Mouse (Mus musculus): ENCODE results near the gene Gm33543. TPM values are rescaled to one million over a fixed set of nuclear protein-coding genes. Genes with fewer than 3 reads are reported as not detected.

Gene Gm33543
- polyA plus RNA-seq, 1 experiment = not detected

DNA sequence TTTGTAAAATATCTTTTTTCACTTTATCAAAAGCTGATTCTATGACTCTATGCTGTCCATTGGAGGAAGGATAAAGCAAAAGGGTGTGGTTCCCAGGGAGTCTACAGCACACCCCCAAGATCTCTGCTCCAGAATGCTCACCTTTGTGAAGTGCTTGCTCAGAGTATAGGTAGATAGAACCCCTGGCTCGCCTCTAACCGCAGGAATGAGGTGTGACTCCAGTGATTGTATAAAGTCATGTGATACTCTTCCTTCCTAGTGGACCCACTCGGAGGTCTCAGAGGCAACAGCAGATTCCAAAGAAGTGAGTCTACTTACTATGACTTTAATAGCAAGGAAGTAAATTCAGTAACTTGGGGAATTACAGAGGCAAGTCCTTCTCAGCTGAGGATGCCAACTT lies 19.9 kb upstream of the Gm33543 start:
- Histone ChIP-seq H3K4me1 (ENCODE audit: control insufficient read depth, insufficient read depth, low read length) (peaks cover 4% of the 10 kb centered on the region), H3K27me3 (ENCODE audit: control insufficient read depth, insufficient read depth, low read length, poor library complexity, severe bottlenecking) (no peaks in the 10 kb centered on the region), H3K4me3 (ENCODE audit: low read depth, low read length) (no peak overlapping the region), H3K27ac (ENCODE audit: insufficient read depth, low read length) (peak overlapping the region; percentile 64), H3K36me3 (ENCODE audit: control insufficient read depth, insufficient read depth, low read length, poor library complexity, severe bottlenecking) (no peaks in the 10 kb centered on the region), H3K9me3 (replicated peaks; ENCODE audit: control insufficient read depth, insufficient read depth, low read length, poor library complexity, severe bottlenecking) (no peaks in the 10 kb centered on the region), H3K9ac (ENCODE audit: low read depth, poor library complexity, severe bottlenecking) (no peak overlapping the region)
- no peak for TF ChIP-seq CTCF (IDR thresholded peaks at IDR 0.05; ENCODE audit: low read depth, low read length)
- TF ChIP-seq POLR2A (IDR thresholded peaks at IDR 0.05; ENCODE audit: insufficient read depth, low read length) = no peak

DNA sequence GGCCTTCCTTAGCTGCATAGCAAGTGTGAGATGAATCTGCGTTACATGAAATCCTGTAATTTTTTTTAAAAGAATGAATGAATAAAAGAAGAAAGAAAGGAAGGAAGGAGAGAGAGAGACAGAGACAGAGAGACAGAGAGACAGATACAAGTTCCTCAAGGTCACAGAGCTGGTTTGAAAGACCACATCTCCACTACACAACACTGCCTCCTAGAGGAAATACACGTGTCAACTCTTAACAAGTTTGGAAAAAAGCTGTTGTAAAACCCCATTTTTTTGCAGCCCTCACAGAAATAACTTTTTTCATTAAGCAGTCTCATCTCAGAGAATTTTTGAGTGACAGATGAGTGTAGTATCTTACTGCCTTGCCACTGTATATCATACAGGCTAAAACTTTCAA lies 15.4 kb upstream of the Gm33543 start:
- no peak overlapping the region for H3K27ac ChIP-seq (ENCODE audit: insufficient read depth, low read length)
- H3K4me3 ChIP-seq (ENCODE audit: low read depth, low read length) = no peak overlapping the region
- H3K9ac ChIP-seq (ENCODE audit: low read depth, poor library complexity, severe bottlenecking) = no peak overlapping the region

GRCm38 (mm10) chr10:95855411-95855810 lies 12.7 kb upstream of the Gm33543 start:
- Histone ChIP-seq H3K4me1 (ENCODE audit: control insufficient read depth, insufficient read depth, low read length) (peaks cover 2% of the 10 kb centered on the region), H3K9ac (ENCODE audit: low read depth, poor library complexity, severe bottlenecking) (no peak overlapping the region), H3K27ac (ENCODE audit: insufficient read depth, low read length) (no peak overlapping the region), H3K9me3 (replicated peaks; ENCODE audit: control insufficient read depth, insufficient read depth, low read length, poor library complexity, severe bottlenecking) (no peaks in the 10 kb centered on the region), H3K36me3 (ENCODE audit: control insufficient read depth, insufficient read depth, low read length, poor library complexity, severe bottlenecking) (no peaks in the 10 kb centered on the region), H3K4me3 (ENCODE audit: low read depth, low read length) (no peak overlapping the region), H3K27me3 (ENCODE audit: control insufficient read depth, insufficient read depth, low read length, poor library complexity, severe bottlenecking) (no peaks in the 10 kb centered on the region)
- TF ChIP-seq CTCF (IDR thresholded peaks at IDR 0.05; ENCODE audit: low read depth, low read length) (no peak), EP300 (IDR thresholded peaks at IDR 0.05; ENCODE audit: insufficient read depth, low read depth, low read length) (no peak), POLR2A (IDR thresholded peaks at IDR 0.05; ENCODE audit: insufficient read depth, low read length) (no peak)

More for the DNA sequence above, 15.4 kb upstream of the Gm33543 start:
- Histone ChIP-seq H3K27me3 (ENCODE audit: control insufficient read depth, insufficient read depth, low read length, poor library complexity, severe bottlenecking) (no peaks in the 10 kb centered on the region), H3K4me1 (ENCODE audit: control insufficient read depth, insufficient read depth, low read length) (peaks cover 6% of the 10 kb centered on the region), H3K9me3 (replicated peaks; ENCODE audit: control insufficient read depth, insufficient read depth, low read length, poor library complexity, severe bottlenecking) (no peaks in the 10 kb centered on the region), H3K36me3 (ENCODE audit: control insufficient read depth, insufficient read depth, low read length, poor library complexity, severe bottlenecking) (no peaks in the 10 kb centered on the region)
- no peak for TF ChIP-seq EP300 (IDR thresholded peaks at IDR 0.05; ENCODE audit: insufficient read depth, low read depth, low read length)
- TF ChIP-seq CTCF (IDR thresholded peaks at IDR 0.05; ENCODE audit: low read depth, low read length) = peak; percentile 12

DNA sequence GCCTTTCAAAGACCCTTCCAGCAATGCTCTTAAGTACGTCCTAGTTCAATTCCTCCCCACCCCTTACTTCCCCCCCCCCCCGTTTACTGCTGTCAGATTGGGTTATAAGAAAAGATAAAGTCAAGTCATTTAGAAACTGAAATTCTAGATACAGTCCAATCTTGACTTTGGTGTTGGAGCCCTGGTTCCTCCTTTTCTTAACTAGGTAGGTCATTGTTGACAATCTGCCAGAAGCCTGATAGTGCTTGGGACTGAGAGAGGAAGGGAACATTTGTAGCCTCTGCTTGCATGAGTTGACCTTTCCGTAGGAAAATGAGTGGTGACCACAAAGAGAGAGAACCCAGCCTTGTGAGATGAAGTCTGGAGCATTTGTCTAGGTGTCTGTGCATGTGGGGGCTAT lies 7.8 kb upstream of the Gm33543 start:
- Histone ChIP-seq H3K36me3 (ENCODE audit: control insufficient read depth, insufficient read depth, low read length, poor library complexity, severe bottlenecking) (no peaks in the 10 kb centered on the region), H3K27me3 (ENCODE audit: control insufficient read depth, insufficient read depth, low read length, poor library complexity, severe bottlenecking) (no peaks in the 10 kb centered on the region), H3K27ac (ENCODE audit: insufficient read depth, low read length) (no peak overlapping the region), H3K9me3 (replicated peaks; ENCODE audit: control insufficient read depth, insufficient read depth, low read length, poor library complexity, severe bottlenecking) (no peaks in the 10 kb centered on the region), H3K9ac (ENCODE audit: low read depth, poor library complexity, severe bottlenecking) (no peak overlapping the region), H3K4me1 (ENCODE audit: control insufficient read depth, insufficient read depth, low read length) (peaks cover 2% of the 10 kb centered on the region), H3K4me3 (ENCODE audit: low read depth, low read length) (no peak overlapping the region)
- no peak for TF ChIP-seq POLR2A (IDR thresholded peaks at IDR 0.05; ENCODE audit: insufficient read depth, low read length)
- TF ChIP-seq EP300 (IDR thresholded peaks at IDR 0.05; ENCODE audit: insufficient read depth, low read depth, low read length) = no peak
- no peak for TF ChIP-seq CTCF (IDR thresholded peaks at IDR 0.05; ENCODE audit: low read depth, low read length)

GRCm38 (mm10) chr10:95846739-95847138 lies 4.0 kb upstream of the Gm33543 start:
- Histone ChIP-seq H3K36me3 (ENCODE audit: control insufficient read depth, insufficient read depth, low read length, poor library complexity, severe bottlenecking) (no peaks in the 10 kb centered on the region), H3K9ac (ENCODE audit: low read depth, poor library complexity, severe bottlenecking) (no peak overlapping the region), H3K27me3 (ENCODE audit: control insufficient read depth, insufficient read depth, low read length, poor library complexity, severe bottlenecking) (no peaks in the 10 kb centered on the region), H3K27ac (ENCODE audit: insufficient read depth, low read length) (no peak overlapping the region), H3K4me1 (ENCODE audit: control insufficient read depth, insufficient read depth, low read length) (no peaks in the 10 kb centered on the region), H3K9me3 (replicated peaks; ENCODE audit: control insufficient read depth, insufficient read depth, low read length, poor library complexity, severe bottlenecking) (no peaks in the 10 kb centered on the region), H3K4me3 (ENCODE audit: low read depth, low read length) (no peak overlapping the region)
- no peak for TF ChIP-seq CTCF (IDR thresholded peaks at IDR 0.05; ENCODE audit: low read depth, low read length)
- TF ChIP-seq POLR2A (IDR thresholded peaks at IDR 0.05; ENCODE audit: insufficient read depth, low read length) = no peak
- TF ChIP-seq EP300 (IDR thresholded peaks at IDR 0.05; ENCODE audit: insufficient read depth, low read depth, low read length) = no peak

GRCm38 (mm10) chr10:95846281-95846680 lies 3.6 kb upstream of the Gm33543 start:
- H3K4me1 ChIP-seq (ENCODE audit: control insufficient read depth, insufficient read depth, low read length) = no peaks in the 10 kb centered on the region
- H3K36me3 ChIP-seq (ENCODE audit: control insufficient read depth, insufficient read depth, low read length, poor library complexity, severe bottlenecking) = no peaks in the 10 kb centered on the region
- no peak for TF ChIP-seq CTCF (IDR thresholded peaks at IDR 0.05; ENCODE audit: low read depth, low read length)
- no peak for TF ChIP-seq POLR2A (IDR thresholded peaks at IDR 0.05; ENCODE audit: insufficient read depth, low read length)
- TF ChIP-seq EP300 (IDR thresholded peaks at IDR 0.05; ENCODE audit: insufficient read depth, low read depth, low read length) = no peak
- no peak overlapping the region for H3K27ac ChIP-seq (ENCODE audit: insufficient read depth, low read length)
- no peak overlapping the region for H3K9ac ChIP-seq (ENCODE audit: low read depth, poor library complexity, severe bottlenecking)
- H3K9me3 ChIP-seq (replicated peaks; ENCODE audit: control insufficient read depth, insufficient read depth, low read length, poor library complexity, severe bottlenecking) = no peaks in the 10 kb centered on the region
- no peaks in the 10 kb centered on the region for H3K27me3 ChIP-seq (ENCODE audit: control insufficient read depth, insufficient read depth, low read length, poor library complexity, severe bottlenecking)
- no peak overlapping the region for H3K4me3 ChIP-seq (ENCODE audit: low read depth, low read length)

All from ES-Bruce4 (cell line).